Mouse (Mus musculus) myocyte (in vitro differentiated cells): ENCODE results near the gene Comtd1.

ENCODE experiments used
- MAX ChIP-seq: IDR thresholded peaks from one replicate; pipeline ENCODE4 v1.6.1; 2011; ENCODE audit warnings: low read depth, mild to moderate bottlenecking, control low read depth
- MYOD1 ChIP-seq, 3 experiments: IDR thresholded peaks; one replicate each; pipeline ENCODE4 v1.6.1; 2011; ENCODE audit warnings: control low read depth in 2 of 3, low read depth in 2 of 3, mild to moderate bottlenecking in 2 of 3, moderate library complexity in 1 of 3; ENCODE audit not compliant: insufficient read length in 2 of 3, control insufficient read depth in 1 of 3
- POLR2A ChIP-seq: IDR thresholded peaks from one replicate; pipeline ENCODE4 v1.6.1; 2011; ENCODE audit warnings: low read depth, mild to moderate bottlenecking, control low read depth, moderate library complexity; ENCODE audit not compliant: insufficient read length
- REST ChIP-seq: IDR thresholded peaks from one replicate; pipeline ENCODE4 v1.6.1; 2011; ENCODE audit warnings: mild to moderate bottlenecking, control low read depth, moderate library complexity; ENCODE audit not compliant: insufficient read depth, insufficient read length
- TCF12 ChIP-seq: IDR thresholded peaks from one replicate; pipeline ENCODE4 v1.6.1; 2011; ENCODE audit warnings: mild to moderate bottlenecking, control low read depth; ENCODE audit not compliant: poor library complexity, insufficient read depth, severe bottlenecking

- no peak for TF ChIP-seq REST
- TF ChIP-seq TCF12 = no peak
- no peak for TF ChIP-seq MYOD1 (IDR thresholded peaks at IDR 0.05; ENCODE audit: control insufficient read depth in 1 of 3, insufficient read length in 2 of 3, low read depth in 2 of 3)
- TF ChIP-seq MAX = no peak
- no peak for TF ChIP-seq POLR2A
Measured at GRCm38 (mm10) chr14:21866816-21867215, 18.0 kb upstream of the Comtd1 start.
